Mouse (Mus musculus): ENCODE data around the gene Nod2. TPM values are rescaled to one million over a fixed set of nuclear protein-coding genes. Genes with fewer than 3 reads are reported as not detected.

Nod2 gene
- 0.06 and 0.08 TPM in 2 replicates for polyA plus RNA-seq (2015; fragmentation: Nextera tagmentation; extraction: Ambion mirVana)

DNA sequence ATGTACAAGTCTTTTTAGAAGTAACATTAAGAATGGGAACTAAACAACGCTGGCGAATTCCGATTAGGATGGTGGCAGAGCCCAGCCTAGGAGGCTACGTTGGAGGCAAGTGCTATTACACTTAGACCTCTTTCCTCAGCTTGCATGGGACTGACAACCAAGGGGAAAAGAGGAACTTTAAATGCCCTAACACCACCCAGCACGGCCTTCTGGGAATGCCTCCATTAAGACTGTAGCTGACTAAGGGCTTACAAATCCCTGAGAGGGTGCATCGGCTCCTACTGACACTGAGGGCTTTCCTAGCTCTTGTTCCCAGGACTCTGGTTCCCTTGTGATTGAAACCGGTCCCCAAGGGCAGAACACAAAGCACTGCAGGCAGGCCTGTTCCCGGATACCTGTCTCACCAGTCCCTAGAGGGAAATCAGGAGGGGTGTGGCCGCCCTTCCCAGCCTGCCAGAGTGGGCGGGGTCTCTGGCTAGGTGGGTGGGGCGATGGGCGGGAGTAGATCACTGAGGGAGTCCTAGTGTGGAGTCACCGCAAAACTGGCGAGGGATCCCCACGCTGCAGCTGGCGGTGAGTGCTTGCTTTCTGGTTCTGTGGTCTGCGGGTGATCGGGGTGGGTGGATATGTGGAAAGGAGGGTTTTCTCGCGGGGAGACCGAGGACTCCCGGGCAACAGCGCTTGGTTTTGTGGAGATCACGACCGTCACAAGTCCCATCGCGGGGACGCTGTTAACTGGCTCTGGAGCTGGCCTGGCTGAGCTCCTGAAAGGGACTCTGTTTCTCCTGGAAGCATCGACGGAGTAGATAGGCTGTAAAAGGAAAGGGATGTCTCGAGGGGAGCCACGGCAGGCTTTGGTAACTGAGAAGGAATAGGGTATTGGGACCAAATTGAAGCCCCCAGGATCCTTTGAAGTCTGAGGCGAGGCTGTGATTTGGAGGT is at the start of gene Nod2:
TSS of gene Nod2 (plus strand) at position 479 of the 942 bp plus-strand sequence.
- H3K27me3 ChIP-seq, result peaks cover 20% of the 10 kb centered on the region
- H3K9ac ChIP-seq (replicated peaks), result peak within 1 kb of the TSS; percentile 46; the same call in 1 of the 2 replicates
- WGBS, result 10% methylated on average over 33 of the region's 33 CpGs
- 0 out of 2 replicates have a peak, but pooled peaks have one; percentile 48 for ATAC-seq
- H3K36me3 ChIP-seq, result no peaks in the 10 kb centered on the region
- no peak within 1 kb of the TSS for H3K27ac ChIP-seq
- peak within 1 kb of the TSS; percentile 56 for H3K4me2 ChIP-seq (replicated peaks)
- peaks cover 15% of the 10 kb centered on the region for H3K4me1 ChIP-seq (replicated peaks)
- H3K4me3 ChIP-seq (replicated peaks), result peak within 1 kb of the TSS; percentile 35
- H3K9me3 ChIP-seq, result no peaks in the 10 kb centered on the region

DNA sequence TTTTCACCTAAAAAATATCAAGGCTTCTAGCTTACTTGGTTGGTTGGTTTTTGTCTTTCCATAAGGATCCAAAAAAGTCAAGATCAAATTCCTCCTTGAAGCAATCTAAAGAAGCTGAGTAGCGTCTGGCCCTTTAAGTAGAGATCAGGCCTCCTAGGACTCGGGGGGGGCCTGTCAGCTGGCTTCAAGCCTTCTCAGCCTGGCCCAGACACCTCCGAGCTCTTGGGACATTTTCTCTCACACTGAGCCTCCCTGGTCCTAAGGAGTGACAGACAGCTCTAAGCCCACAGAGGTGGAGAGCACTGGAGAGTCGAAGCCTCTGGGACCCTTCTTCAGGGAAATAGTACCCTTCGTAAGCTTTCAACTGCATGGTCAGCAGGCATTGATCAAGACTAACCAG is 48.5 kb upstream of the Nod2 start:
- WGBS, result 70% methylated on average over 5 of the region's 5 CpGs
- Histone ChIP-seq H3K27ac (no peak overlapping the region), H3K9me3 (no peaks in the 10 kb centered on the region), H3K4me3 (replicated peaks) (no peak overlapping the region), H3K4me1 (replicated peaks) (peaks cover 21% of the 10 kb centered on the region), H3K36me3 (no peaks in the 10 kb centered on the region), H3K27me3 (no peaks in the 10 kb centered on the region), H3K9ac (replicated peaks) (no peak overlapping the region), H3K4me2 (replicated peaks) (no peak overlapping the region)
- no peak for ATAC-seq

DNA sequence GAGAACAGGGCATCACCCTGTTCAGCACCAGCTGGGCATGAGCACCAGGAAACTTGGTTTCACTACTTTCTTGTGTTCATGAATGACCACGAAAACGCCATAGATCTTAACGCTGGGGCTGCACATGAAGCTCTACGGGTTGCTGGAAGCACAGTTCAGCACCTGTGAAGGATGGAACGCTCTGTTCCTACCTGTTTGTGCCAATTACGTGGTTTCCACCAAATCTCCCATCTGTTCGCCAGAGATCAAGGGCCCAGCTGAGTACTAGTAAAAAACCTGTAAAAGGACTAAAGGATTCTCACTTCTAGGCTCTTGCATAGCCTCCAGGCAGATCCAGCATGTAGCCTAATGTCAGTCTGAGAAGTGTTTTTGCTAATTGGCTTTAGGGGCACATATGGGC is 47.6 kb upstream of the Nod2 start:
- Histone ChIP-seq H3K27me3 (no peaks in the 10 kb centered on the region), H3K9ac (replicated peaks) (no peak overlapping the region), H3K27ac (no peak overlapping the region), H3K9me3 (no peaks in the 10 kb centered on the region), H3K4me2 (replicated peaks) (no peak overlapping the region), H3K4me3 (replicated peaks) (no peak overlapping the region), H3K36me3 (no peaks in the 10 kb centered on the region), H3K4me1 (replicated peaks) (peaks cover 29% of the 10 kb centered on the region)
- 85% methylated on average over 7 of the region's 7 CpGs for WGBS
- ATAC-seq, result no peak

DNA sequence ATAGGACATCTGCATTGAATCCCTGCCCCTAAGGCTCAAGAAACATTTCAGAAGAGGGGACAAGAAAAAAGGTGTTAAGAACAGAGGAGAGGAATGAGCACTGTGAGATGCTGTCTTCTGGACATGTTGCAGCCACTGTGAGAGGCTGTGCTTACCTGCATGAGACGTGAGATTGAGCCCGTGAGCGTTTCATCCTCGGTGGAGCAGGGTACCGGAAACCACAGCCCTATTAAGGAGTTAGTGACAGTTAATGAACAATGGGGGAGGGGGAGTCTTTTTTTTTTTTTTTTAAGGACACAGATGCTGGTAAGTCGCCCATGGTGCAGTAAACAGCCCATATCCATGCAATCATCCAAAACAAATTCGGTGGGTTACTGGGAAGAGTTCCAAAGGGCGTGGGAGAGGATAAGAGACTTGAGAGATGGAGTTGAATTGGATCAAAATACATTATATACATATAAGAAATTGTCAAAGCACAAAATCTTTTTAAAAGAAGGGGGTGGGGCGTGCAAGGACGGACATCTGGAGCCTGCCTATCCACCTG is 43.6 kb upstream of the Nod2 start:
- Histone ChIP-seq H3K36me3 (no peaks in the 10 kb centered on the region), H3K27ac (peak overlapping the region; percentile 62), H3K27me3 (no peaks in the 10 kb centered on the region), H3K4me1 (replicated peaks) (peaks cover 30% of the 10 kb centered on the region), H3K4me2 (replicated peaks) (peak overlapping the region; percentile 58), H3K9me3 (no peaks in the 10 kb centered on the region), H3K4me3 (replicated peaks) (peak overlapping the region; percentile 33), H3K9ac (replicated peaks) (peak overlapping the region; percentile 32; the same call in 1 of the 2 replicates)
- 1% methylated on average over 10 of the region's 10 CpGs for WGBS
- ATAC-seq, result peak; percentile 35

DNA sequence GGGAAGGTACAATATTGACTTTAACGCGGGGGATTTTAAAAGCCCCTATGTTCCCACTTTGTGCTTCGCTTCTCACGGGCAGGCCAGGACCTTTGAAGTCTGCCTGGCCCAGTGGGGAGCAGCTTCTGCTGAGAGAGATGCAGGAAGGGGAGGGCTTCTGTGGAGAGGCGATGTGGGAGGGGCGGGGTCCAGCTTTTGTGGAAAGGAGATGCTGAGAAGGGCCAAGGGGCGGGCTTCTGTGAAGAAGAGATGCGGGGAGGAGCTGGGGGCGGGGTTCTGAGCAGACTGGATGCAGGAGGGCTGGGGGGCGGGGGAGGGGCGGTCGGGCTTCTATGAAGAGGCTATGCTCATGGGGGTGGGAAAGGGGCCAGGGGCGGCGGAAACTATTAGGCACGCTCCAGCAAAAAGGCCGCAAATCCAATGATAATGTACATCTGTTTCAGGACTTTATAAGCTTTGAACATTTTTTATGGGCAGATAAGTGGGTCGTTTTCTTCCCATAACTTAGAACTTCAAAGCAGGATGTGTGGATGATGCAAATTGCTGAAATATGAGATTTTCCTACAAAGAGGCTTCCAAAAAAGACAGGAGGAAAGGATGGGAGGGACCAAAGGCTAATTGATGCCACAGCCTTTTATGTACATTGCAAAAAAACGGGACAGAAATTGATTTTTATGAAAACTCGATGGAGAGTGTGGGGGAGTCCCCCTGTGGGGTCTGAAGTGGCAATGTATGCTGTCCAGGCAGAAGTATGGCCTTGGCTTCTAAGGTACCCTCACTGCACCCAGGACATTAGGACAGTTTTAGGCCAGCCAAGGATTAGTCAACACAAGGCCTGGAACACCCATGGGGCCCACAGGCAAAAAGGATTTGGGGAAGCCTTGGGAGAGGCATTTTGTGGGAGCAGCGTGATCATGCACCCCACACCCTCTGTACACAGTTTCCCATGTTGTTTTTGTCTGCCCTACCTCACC is 42.8 kb upstream of the Nod2 start:
- peak overlapping the region; percentile 32; the same call in 1 of the 2 replicates for H3K9ac ChIP-seq (replicated peaks)
- peak overlapping the region; percentile 33 for H3K4me3 ChIP-seq (replicated peaks)
- no peaks in the 10 kb centered on the region for H3K36me3 ChIP-seq
- H3K27ac ChIP-seq, result peak overlapping the region; percentile 62
- H3K27me3 ChIP-seq, result no peaks in the 10 kb centered on the region
- ATAC-seq, result peak; percentile 92
- peak overlapping the region; percentile 58 for H3K4me2 ChIP-seq (replicated peaks)
- 2% methylated on average over 20 of the region's 20 CpGs for WGBS
- H3K4me1 ChIP-seq (replicated peaks), result peaks cover 30% of the 10 kb centered on the region
- H3K9me3 ChIP-seq, result no peaks in the 10 kb centered on the region

DNA sequence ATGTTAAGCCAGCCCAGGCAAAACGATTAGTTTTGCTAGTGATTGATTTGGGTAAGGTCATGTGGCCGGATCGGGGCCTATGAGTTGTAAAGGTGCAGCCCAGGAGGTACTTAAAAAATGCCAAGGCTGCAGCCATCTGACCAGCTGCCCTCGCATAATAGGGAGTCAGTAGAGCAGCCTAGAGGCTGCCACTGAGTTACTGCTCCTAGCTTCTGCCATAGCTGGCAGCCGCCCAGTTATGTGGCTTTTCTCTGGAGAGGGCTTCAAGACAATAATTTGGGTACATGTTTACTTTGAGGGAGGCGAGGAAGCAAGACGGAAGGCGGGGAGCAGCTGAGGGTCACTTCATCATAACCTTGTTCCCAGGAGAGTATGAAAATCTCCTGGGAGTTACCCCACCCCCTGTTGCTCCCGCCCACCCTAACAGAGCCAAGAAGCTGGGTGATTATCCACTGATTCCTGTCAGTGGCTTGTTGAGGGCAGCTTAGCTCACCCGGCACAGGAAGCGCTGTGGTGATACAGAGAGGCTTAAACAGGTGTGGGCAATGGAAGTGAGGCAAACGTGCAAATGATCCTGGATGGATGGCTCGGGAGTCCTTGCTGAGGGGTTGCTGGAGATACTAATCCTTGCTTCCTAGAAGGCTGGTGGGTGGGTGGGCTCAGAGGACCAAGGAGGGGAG is 41.6 kb upstream of the Nod2 start:
- 34% methylated on average over 13 of the region's 13 CpGs for WGBS
- no peak overlapping the region for H3K4me2 ChIP-seq (replicated peaks)
- H3K36me3 ChIP-seq, result no peaks in the 10 kb centered on the region

DNA sequence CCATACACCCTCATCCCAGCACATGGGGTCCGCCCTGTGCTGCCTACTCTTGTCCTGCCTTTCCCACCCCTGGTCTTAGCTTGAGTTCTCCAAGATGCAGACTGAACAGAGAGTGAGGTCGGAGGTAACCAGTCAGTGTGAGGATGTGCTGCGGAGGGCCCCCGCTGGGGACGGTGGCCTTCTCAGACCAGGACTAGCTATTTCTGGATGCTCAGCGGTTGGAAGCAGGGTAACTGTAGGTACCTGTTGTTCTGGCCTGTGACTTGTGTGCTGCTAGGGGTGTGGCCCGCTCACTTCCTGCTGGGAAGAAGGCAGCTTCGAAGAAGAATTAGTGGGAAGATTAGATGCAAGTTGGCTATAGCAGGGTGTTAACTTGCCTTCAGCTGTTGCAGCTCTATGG is 38.1 kb upstream of the Nod2 start:
- Histone ChIP-seq H3K4me3 (replicated peaks) (no peak overlapping the region), H3K9me3 (no peaks in the 10 kb centered on the region), H3K4me2 (replicated peaks) (no peak overlapping the region), H3K4me1 (replicated peaks) (peaks cover 18% of the 10 kb centered on the region), H3K27ac (no peak overlapping the region), H3K9ac (replicated peaks) (no peak overlapping the region), H3K27me3 (0 out of 2 replicates have a peak, but pooled peaks cover 5% of the 10 kb centered on the region), H3K36me3 (no peaks in the 10 kb centered on the region)
- no peak for ATAC-seq
- 81% methylated on average over 8 of the region's 8 CpGs for WGBS

More for the DNA sequence above, 41.6 kb upstream of the Nod2 start:
- Histone ChIP-seq H3K4me3 (replicated peaks) (no peak overlapping the region), H3K27me3 (no peaks in the 10 kb centered on the region), H3K9ac (replicated peaks) (no peak overlapping the region), H3K9me3 (no peaks in the 10 kb centered on the region), H3K27ac (peak overlapping the region; percentile 10; the same call in 1 of the 2 replicates), H3K4me1 (replicated peaks) (peaks cover 30% of the 10 kb centered on the region)
- ATAC-seq, result no peak

DNA sequence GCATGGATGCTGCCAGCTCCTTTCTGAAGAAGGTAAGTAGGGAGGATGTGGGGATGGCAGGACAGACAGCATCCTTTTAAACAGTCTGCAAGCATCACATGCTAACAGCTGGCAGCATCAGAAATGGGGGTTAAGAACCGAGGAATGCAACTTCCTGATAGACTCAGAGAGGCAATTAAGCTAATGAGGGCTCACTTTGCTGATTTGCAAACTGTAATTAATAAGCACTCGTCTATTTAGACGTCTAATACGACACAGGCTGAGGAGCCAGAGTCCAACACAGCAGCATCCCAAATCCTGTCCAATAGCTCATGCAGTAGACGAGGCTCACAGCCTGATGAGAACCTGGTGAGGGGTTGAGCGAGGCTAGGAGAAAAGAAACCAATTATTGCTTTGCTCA is 36.8 kb upstream of the Nod2 start:
- no peaks in the 10 kb centered on the region for H3K36me3 ChIP-seq
- no peaks in the 10 kb centered on the region for H3K9me3 ChIP-seq
- H3K27ac ChIP-seq, result no peak overlapping the region
- 0 out of 2 replicates have a peak, but pooled peaks cover 5% of the 10 kb centered on the region for H3K27me3 ChIP-seq
- no peak overlapping the region for H3K4me3 ChIP-seq (replicated peaks)
- peaks cover 9% of the 10 kb centered on the region for H3K4me1 ChIP-seq (replicated peaks)
- WGBS, result 70% methylated on average over 6 of the region's 6 CpGs
- no peak for ATAC-seq
- H3K9ac ChIP-seq (replicated peaks), result no peak overlapping the region
- no peak overlapping the region for H3K4me2 ChIP-seq (replicated peaks)

DNA sequence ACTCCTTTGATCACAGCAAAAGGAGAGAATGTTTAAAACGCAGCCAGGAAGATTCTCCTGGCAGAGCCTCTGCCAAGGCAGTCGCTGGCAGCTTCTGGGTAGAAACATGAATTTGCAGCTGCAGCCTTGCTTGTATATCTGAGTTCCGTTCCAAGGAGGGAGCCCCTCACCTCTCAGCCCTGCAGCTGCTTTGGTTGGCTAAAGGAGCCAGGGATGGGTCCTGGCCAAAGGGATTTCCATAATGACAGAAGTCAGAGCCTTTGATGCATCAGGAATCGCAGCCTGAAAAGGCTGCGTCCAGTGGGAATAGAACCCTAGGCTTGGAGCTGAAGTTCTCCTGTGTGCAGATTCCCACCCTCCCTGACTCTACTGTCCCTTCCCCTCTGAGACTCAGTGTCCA is 32.1 kb upstream of the Nod2 start:
- Histone ChIP-seq H3K4me2 (replicated peaks) (no peak overlapping the region), H3K9ac (replicated peaks) (no peak overlapping the region), H3K27ac (no peak overlapping the region), H3K36me3 (no peaks in the 10 kb centered on the region), H3K4me3 (replicated peaks) (no peak overlapping the region), H3K27me3 (peaks cover 5% of the 10 kb centered on the region; the same call in 1 of the 2 replicates), H3K9me3 (no peaks in the 10 kb centered on the region), H3K4me1 (replicated peaks) (0 out of 2 replicates have a peak, but pooled peaks cover 3% of the 10 kb centered on the region)
- ATAC-seq, result no peak
- WGBS, result 67% methylated on average over 5 of the region's 5 CpGs

DNA sequence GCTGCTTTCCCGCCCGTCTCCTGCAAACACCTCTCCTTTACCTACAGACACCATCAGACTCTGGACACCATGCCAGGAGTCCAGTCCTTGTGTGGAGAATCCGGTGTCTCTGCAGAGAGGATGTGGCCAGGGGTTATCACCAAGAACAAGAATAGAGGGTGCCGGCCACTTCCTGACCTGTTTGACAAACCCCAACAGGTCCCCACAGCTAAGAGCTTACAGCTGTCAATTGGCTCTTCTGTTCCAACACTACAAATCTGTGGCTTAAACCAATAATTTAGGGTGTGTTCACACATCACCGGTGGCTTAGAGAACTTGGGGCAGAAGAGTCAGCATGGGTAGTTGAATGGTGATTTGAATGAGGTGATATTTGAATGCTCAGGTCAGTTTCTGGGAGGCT is 28.5 kb upstream of the Nod2 start:
- no peak for ATAC-seq
- H3K4me3 ChIP-seq (replicated peaks), result no peak overlapping the region
- H3K4me1 ChIP-seq (replicated peaks), result peaks cover 3% of the 10 kb centered on the region; the same call in 1 of the 2 replicates
- H3K9ac ChIP-seq (replicated peaks), result no peak overlapping the region
- WGBS, result 84% methylated on average over 5 of the region's 5 CpGs
- peaks cover 22% of the 10 kb centered on the region for H3K27me3 ChIP-seq
- H3K9me3 ChIP-seq, result no peaks in the 10 kb centered on the region
- no peak overlapping the region for H3K4me2 ChIP-seq (replicated peaks)
- H3K36me3 ChIP-seq, result no peaks in the 10 kb centered on the region
- H3K27ac ChIP-seq, result no peak overlapping the region

DNA sequence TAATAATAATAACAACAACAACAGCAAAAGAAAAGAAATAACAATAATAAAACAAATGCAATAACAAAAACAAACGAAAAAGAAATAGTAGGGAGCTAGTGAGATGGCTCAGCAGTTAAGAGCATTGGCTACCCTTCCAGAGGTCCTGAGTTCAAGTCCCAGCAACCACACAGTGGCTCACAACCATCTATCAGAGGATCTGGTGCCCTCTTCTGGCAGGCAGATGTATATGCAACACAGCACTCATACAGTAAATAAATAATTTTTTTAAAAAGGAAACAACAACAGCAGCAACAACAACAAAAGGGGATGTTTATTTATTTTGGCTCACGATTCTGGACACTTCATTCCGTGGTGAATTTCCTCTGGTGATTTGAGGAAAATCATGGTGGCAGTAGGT is 27.6 kb upstream of the Nod2 start:
- H3K36me3 ChIP-seq, result no peaks in the 10 kb centered on the region
- H3K4me3 ChIP-seq (replicated peaks), result no peak overlapping the region
- H3K27me3 ChIP-seq, result peaks cover 22% of the 10 kb centered on the region
- H3K9me3 ChIP-seq, result no peaks in the 10 kb centered on the region
- peaks cover 3% of the 10 kb centered on the region; the same call in 1 of the 2 replicates for H3K4me1 ChIP-seq (replicated peaks)
- H3K4me2 ChIP-seq (replicated peaks), result no peak overlapping the region
- no peak overlapping the region for H3K27ac ChIP-seq
- H3K9ac ChIP-seq (replicated peaks), result no peak overlapping the region
- ATAC-seq, result no peak
- WGBS, result 75% methylated on average over 3 of the region's 3 CpGs

All from midbrain, embryonic 13.5 days (tissue).